Mouse (Mus musculus) olfactory bulb, adult 2 months (tissue): ENCODE measurements around the gene Mfsd2a. TPM values are rescaled to one million over a fixed set of nuclear protein-coding genes. Genes with fewer than 3 reads are reported as not detected.

Experiments
- H3K27ac ChIP-seq: fragments of 200-500 bp; 2 replicates; pipeline ENCODE4 v1.5.1; 2012; ENCODE audit warnings: low read depth, low read length; ENCODE audit not compliant: insufficient read depth
- H3K4me1 ChIP-seq: fragments of 200-500 bp; 2 replicates; pipeline ENCODE4 v1.6.1; 2012; ENCODE audit warnings: low read length; ENCODE audit not compliant: control insufficient read depth, insufficient read depth
- H3K4me3 ChIP-seq: fragments of 200-500 bp; 2 replicates; pipeline ENCODE4 v1.5.1; 2012; ENCODE audit warnings: mild to moderate bottlenecking, low read depth, low read length, moderate library complexity; ENCODE audit not compliant: insufficient read depth
- CTCF ChIP-seq: fragments of 200-500 bp; IDR thresholded peaks from 2 replicates; pipeline ENCODE4 v1.5.1; 2012; ENCODE audit warnings: low read depth, mild to moderate bottlenecking, low read length, moderate library complexity; ENCODE audit not compliant: insufficient read depth
- POLR2A ChIP-seq: fragments of 200-500 bp; IDR thresholded peaks from 2 replicates; pipeline ENCODE4 v1.6.1; 2012; ENCODE audit warnings: mild to moderate bottlenecking, low read depth, low read length, moderate library complexity; ENCODE audit not compliant: insufficient read depth
- WGBS: fragments of 180-500 bp; shearing (Covaris S2); methylation state at CpG from one replicate; pipeline ENCODE4 v1.1.7; 2018; 5-methylcytosine and 5-hydroxymethylcytosine counted together
- polyA plus RNA-seq: library from polyadenylated mRNA; stranded (reverse); fragments of >200 nt; gene quantifications from 2 replicates; pipeline ENCODE4 v1.2.4, GENCODE M21; 2012; ENCODE audit warnings: low replicate concordance; ENCODE audit not compliant: missing spikeins, insufficient read depth, insufficient read length

The Mfsd2a gene
- polyA plus RNA-seq, 1 experiment = not detected

- no peak overlapping the region for H3K27ac ChIP-seq
- H3K4me3 ChIP-seq = no peak overlapping the region
- H3K4me1 ChIP-seq = no peaks in the 10 kb centered on the region
- WGBS = 95% methylated on average over 8 of the region's 8 CpGs
- no peak for TF ChIP-seq POLR2A
- TF ChIP-seq CTCF = no peak
These were observed 11.9 kb downstream of the Mfsd2a start for GRCm38 (mm10) chr4:122949096-122949495.

GRCm38 (mm10) chr4:122947223-122947622, 13.8 kb downstream of the Mfsd2a start:
- H3K4me1 ChIP-seq = no peaks in the 10 kb centered on the region
- no peak overlapping the region for H3K4me3 ChIP-seq
- TF ChIP-seq POLR2A = no peak
- TF ChIP-seq CTCF = no peak
- 85% methylated on average over 3 of the region's 3 CpGs for WGBS
- no peak overlapping the region for H3K27ac ChIP-seq

- no peak overlapping the region for H3K4me3 ChIP-seq
- H3K4me1 ChIP-seq = no peaks in the 10 kb centered on the region
- TF ChIP-seq POLR2A (no peak), CTCF (peak; percentile 58; the same call in 1 of the 2 replicates)
- H3K27ac ChIP-seq = no peak overlapping the region
- WGBS = 27% methylated on average over 4 of the region's 4 CpGs
These were observed 16.6 kb downstream of the Mfsd2a start for GRCm38 (mm10) chr4:122944408-122944807.

GRCm38 (mm10) chr4:122939048-122939796, 21.8 kb downstream of the Mfsd2a start:
- TF ChIP-seq POLR2A (no peak), CTCF (no peak)
- Histone ChIP-seq H3K4me1 (no peaks in the 10 kb centered on the region), H3K4me3 (no peak overlapping the region), H3K27ac (no peak overlapping the region)
- WGBS = 90% methylated on average over 2 of the region's 2 CpGs

- no peaks in the 10 kb centered on the region for H3K4me1 ChIP-seq
- no peak overlapping the region for H3K4me3 ChIP-seq
- WGBS = 76% methylated on average over 3 of the region's 3 CpGs
- H3K27ac ChIP-seq = no peak overlapping the region
- TF ChIP-seq POLR2A = no peak
- no peak for TF ChIP-seq CTCF
These were observed 23.5 kb downstream of the Mfsd2a start for GRCm38 (mm10) chr4:122937489-122937888.

- no peak overlapping the region for H3K4me3 ChIP-seq
- 89% methylated on average over 9 of the region's 9 CpGs for WGBS
- H3K27ac ChIP-seq = no peak overlapping the region
- TF ChIP-seq POLR2A (no peak), CTCF (no peak)
- H3K4me1 ChIP-seq = no peaks in the 10 kb centered on the region
These were observed 25.4 kb downstream of the Mfsd2a start for GRCm38 (mm10) chr4:122935466-122936099.

- 77% methylated on average over 3 of the region's 3 CpGs for WGBS
- no peak overlapping the region for H3K27ac ChIP-seq
- H3K4me3 ChIP-seq = no peak overlapping the region
- TF ChIP-seq CTCF = no peak
- TF ChIP-seq POLR2A = no peak
- H3K4me1 ChIP-seq = no peaks in the 10 kb centered on the region
These were observed 27.1 kb downstream of the Mfsd2a start for GRCm38 (mm10) chr4:122933857-122934256.

- Histone ChIP-seq H3K4me3 (no peak overlapping the region), H3K27ac (no peak overlapping the region), H3K4me1 (no peaks in the 10 kb centered on the region)
- WGBS = 82% methylated on average over 3 of the region's 3 CpGs
- TF ChIP-seq CTCF (no peak), POLR2A (no peak)
These were observed 27.9 kb downstream of the Mfsd2a start for GRCm38 (mm10) chr4:122933051-122933591.
